Mouse (Mus musculus): Measurements from ENCODE around the gene Schip1. TPM values are rescaled to one million over a fixed set of nuclear protein-coding genes. Genes with fewer than 3 reads are reported as not detected.
A peak's percentile ranks its signal among the peaks of the same experiment; 100 is the strongest.

Schip1 gene
- total RNA-seq, 2 experiments from 2014 or later: 3.3 to 5.0 TPM

DNA sequence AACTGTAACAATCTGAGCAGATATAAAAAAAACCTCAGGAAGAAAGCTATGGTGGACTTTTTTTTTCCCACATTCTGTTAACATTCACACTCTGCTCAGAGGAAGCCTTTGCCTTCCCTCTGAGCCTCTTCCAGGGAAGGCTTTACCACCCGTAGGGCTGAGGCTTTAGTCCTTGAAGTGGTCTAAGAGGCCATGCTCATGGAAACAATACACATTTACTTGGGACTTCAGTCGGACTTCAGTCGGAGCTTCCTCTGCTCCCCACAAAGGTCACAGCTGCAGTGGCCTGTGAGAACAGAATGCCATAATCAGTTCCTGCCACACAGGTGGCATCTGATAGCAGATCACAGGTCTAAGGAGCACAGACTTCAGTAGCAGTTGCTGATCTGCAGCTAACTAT is 471.5 kb downstream of the Schip1 start:
- ATAC-seq (replicated peaks; ENCODE audit: poor library complexity): no peak

DNA sequence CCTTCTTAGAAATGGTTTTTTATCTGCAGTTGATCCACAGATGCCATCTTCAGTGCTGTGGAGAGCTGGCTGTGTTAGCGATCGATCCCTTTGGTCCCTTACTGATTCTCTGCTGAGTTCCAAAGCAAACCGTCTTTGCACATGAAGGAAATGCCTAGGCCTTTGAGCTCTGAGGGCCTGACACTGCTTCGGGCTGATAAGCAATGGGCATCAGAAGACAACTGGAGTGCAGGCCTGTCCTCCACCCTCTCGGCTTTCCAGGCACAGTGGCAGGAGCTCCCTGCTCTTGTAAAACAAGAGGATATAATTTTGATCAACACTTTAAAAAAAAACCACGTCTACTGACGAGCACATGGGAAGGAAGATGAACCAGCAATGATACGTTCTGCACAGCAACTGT is 477.1 kb downstream of the Schip1 start:
- ATAC-seq (replicated peaks; ENCODE audit: poor library complexity): no peak

DNA sequence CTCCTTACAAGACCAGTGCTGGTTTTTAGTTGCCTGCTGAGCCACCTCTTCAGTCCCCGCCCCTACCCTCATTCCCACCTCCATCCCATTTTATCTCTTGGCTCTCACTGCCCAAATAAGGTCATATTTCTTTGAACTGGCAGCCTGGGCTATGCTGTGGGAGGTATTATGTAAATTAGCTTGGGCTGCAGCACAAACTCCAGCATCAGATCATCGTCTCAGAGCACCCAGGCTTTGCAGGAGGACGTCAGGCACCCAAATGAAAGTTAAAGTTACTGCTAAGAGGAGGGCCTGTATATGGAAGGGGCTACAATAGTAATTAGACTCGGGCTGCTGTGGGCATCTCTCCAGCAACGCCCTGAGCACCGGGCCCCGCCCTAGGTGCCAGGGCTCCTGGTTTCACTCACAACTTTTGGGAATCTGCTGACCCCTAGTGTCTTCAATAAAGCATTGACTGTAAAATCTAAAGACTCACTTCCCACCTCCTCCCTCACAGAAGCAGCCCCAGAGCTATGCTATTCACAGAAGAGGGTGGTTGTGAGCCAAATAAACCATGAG is 478.4 kb downstream of the Schip1 start:
- peak; percentile 98 for ATAC-seq (replicated peaks; ENCODE audit: poor library complexity)

DNA sequence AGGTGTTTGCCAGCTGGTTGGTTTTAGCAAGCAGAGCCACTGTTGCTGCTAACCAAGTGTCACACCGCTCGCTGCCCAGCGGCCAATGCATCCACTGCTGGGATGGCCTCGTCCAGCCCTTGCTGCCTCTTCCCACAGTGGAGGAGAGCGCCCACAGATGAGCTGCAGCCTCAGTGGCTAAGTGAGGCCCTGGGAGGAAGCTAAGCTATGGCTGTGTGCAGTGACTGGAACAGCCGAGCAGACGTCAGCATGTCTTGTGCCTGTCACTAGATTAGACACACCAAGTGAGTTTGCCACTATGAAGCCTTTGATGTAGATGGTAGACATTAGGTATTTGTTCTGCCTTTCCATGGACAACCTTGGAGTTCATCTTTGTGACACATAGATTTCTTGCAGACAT is 480.2 kb downstream of the Schip1 start:
- no peak for ATAC-seq (replicated peaks; ENCODE audit: poor library complexity)

DNA sequence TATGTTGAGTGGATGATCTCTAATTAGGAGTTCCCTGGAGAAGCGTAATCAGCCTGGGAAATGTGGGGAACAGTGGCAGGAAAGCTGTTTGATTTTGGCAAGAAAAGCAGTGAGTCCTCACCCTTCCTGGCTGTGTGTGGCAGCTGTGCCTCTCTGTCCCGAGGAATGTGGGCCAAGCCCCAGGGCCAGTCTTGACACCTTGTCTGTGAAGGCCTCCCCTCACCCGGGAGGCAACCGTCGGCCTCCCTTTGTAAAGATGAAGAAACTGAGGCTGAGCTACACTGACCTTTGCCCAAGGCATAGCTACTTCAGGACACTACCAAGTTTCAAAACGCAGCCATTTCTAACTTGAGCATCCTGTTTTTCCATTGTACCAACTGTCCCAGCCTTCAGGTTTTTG is 481.3 kb downstream of the Schip1 start:
- no peak for ATAC-seq (replicated peaks; ENCODE audit: poor library complexity)

DNA sequence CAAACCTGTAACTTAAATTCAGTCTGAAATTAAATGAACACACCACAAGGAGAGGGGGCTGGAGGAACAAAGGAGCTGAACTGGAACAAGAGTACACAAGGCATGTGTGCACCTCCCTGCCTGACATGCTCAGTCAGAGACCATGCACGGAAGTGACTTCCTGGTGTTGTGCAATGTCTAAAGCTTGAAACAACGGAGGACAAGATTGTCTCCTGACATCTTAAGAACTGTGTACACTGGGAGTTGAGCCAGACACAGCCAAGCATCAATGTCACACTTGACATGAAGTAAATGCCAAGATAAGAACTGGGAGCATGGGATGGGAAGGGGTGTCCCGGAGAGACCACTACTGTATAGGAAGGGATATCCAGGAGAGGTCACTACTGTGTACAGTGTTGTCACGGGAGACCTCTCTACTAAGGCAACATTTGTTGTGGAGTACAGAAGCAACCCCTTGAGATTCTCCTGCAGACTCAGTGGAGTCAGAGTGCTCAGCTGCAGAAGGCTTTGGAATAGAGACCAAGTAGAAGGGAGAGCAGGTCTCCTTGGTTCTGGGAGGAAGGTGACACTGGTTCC is 490.6 kb downstream of the Schip1 start:
- ATAC-seq (replicated peaks; ENCODE audit: poor library complexity): peak; percentile 58

DNA sequence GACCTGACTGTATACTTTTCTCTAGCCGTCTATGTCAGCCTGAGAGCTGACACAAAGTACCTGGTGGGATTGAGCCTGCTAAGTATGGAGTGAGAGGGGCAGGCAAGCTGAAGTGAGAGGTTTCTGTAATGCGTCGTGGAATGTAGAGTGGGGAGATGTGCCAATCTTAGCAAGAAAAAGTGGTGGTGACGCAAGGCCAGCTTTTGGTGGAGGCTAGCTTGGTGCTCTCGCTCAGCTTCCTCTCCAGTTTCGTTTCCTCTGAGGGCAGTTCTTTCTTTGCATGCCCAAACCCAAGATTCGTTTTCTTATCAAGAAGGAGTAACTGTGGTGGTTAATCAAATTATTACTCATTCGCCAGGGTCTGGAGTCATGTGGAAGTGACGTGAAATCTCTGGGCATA is 492.3 kb downstream of the Schip1 start:
- peak; percentile 90 for ATAC-seq (replicated peaks; ENCODE audit: poor library complexity)

DNA sequence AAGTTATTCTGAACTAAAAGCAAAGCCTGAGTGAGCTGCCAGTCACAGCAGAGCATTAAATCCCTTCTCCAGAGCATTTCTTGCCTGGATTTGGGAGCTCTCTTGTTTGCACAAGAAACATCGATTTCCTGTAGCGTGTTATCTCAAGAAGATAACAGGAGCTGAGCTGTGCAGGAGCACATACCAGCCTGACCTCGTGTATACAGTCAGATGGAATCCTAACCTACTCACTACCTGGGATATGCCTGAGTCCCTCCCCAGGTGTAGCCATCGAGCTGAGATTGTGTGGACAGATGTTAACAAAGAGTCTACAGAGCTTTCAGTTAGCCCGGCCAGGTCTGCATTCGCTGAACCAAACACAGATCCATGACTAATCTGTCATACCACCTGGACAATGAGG is 494.1 kb downstream of the Schip1 start:
- ATAC-seq (replicated peaks; ENCODE audit: poor library complexity): no peak

DNA sequence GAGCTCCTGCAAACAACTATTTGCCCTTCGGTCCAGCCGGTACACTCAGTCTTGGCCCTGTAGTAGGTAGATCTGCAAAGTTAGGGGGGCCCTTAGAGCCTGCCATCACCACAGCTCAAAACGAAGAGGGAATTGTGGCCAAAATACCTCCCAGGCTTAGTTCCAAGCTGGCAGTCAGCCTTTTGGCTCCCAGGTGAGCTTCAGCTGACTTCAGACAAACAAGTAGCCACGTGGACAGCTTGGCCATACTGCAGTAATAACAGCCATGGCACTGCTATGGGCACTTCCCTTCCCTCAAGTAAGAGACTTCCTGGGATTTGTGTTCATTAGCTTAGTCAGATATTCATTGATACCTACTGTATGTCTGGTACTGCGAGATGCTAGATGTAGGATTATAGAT is 495.5 kb downstream of the Schip1 start:
- no peak for ATAC-seq (replicated peaks; ENCODE audit: poor library complexity)

DNA sequence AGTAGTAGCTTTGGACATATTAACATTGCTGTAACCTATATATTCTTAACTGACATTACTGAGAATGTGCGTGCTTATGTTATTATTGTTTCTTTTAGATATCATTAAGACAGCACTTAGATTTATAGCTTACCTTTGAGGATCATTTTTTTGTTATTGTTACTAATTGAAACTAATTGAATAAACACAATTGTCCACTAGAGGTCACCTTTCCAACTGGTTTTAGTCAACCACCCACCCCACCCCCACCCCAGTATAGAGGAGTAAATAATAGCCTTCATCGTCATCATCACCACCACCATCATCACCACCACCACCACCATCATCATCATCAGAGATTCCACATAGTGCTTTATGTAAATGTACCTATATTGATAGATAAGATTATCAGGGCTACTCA is 498.2 kb downstream of the Schip1 start:
- no peak for ATAC-seq (replicated peaks; ENCODE audit: poor library complexity)

DNA sequence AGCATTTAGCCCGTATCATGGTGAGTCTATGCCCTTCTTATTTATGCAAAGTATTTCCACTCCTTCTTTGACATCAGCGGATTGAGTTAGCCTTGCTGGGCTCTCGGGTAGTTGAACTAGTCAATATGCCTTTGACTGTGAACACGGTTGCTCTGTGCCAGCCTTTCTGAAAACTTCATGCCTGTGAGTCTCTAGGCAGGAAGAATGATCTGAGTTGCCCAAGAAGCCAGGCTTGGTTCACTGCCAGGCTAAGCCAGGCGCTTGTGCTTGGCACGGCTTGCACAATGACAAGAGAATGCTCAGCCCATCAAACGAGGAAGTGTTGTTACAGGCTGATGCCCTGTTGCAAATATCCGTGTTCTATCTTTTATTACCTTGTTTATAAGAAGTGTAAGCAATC is 499.3 kb downstream of the Schip1 start:
- ATAC-seq (replicated peaks; ENCODE audit: poor library complexity): peak; percentile 96

DNA sequence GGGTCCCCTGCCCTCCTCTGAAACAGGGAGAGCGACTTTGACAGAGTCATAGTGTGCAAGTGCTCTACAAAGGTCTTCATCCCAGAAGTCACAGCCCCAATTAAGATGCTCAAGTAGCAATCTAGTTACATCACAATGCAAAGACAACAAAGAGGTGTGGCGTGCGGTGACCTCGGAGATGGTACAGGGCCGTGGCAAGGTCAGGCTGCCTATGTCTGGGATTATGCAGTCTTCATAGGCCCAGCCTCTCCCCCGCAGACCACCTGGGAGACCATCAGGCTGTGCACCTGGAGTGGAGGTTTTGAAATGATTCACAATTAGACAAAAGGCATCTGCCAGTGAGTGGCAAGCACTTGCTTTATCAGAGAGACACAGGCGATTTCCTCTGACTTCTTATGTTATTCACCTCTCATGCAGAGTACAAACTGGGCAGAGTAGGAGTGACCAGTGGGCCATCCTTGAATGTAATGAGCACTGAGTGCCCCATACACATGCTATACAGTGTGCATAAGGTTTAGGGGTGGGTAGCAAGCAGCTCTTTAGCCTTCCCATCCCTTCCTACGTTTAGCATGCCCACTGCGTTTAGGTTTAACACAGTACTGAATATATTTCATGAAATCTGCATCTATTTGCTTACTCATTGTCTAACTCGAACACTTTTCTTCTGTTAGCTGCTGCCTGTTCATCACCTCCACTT is 500.5 kb downstream of the Schip1 start:
- ATAC-seq (replicated peaks; ENCODE audit: poor library complexity): no peak

DNA sequence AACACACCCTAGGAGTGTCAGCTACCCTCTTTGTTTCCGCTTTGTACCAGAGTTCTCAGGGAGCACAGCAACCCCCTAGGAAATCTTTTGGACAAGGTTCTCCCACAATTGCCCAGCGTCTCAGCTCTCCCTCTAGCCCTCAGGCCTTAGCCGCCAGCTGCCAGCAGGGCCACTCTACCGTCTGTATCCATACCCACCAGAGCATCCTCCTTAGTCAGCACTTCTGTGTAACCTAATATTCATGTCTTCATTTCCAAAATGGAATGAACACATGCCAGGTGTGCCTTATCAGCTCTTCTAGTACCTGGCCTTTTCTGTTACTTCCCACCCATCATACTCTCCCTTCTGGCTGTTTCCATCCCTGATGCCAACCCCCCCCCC is 501.1 kb downstream of the Schip1 start:
- no peak for ATAC-seq (replicated peaks; ENCODE audit: poor library complexity)

DNA sequence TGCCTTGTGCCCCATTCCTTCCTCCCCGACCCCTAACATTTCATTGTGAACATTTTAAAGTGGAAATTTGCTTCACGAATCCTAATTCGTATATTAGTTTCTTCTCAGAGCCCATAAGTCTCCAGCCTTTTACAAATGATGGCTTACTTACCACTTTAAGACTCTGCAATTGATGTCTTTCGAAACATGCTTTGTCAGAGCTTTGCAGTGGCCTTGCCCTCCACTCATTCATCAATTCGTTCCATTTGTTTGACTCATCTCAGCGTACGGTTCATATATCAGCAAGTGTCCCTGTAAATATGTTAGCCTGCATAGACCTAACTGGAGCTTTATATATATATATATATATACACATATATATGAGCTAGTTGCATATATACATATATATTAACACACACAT is 503.0 kb downstream of the Schip1 start:
- ATAC-seq (replicated peaks; ENCODE audit: poor library complexity): no peak

DNA sequence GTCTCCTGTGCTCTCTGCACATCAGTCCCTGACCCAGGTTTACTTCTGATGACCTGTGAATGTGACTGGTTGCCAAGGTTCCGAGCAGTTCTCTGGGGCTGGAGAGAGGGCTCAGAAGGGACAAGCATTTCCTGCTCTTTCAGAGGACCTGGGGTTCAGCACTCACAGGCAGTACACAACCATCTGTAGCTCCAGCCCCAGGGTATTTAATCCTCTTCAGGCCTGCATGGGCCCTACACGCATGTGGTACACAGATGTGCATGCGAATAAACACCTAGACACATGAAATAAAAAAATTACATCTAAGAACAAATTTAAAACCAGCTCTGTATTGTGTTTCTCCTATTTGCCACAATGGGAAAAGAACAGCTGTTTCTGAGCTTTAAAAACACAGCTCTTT is 503.5 kb downstream of the Schip1 start:
- ATAC-seq (replicated peaks; ENCODE audit: poor library complexity): no peak

DNA sequence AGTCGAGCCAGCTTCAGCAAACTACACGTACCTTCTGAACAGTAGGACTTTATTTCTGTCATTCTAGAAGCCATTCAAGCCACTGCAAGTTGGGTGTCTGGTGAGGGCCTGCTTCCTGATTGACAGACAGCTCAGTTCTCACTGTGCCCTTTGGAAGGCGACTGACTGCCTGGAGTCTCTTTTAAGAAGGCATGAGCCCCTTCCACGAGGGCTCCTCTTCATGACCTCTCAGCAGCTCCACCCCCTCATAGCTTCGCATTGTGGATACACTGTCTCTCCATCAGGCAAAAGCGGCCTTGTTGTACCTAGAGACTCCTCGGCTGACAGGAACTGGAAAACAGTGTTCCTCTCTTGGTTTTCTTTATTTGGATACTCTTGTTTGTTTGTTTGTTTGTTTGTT is 504.1 kb downstream of the Schip1 start:
- no peak for ATAC-seq (replicated peaks; ENCODE audit: poor library complexity)

DNA sequence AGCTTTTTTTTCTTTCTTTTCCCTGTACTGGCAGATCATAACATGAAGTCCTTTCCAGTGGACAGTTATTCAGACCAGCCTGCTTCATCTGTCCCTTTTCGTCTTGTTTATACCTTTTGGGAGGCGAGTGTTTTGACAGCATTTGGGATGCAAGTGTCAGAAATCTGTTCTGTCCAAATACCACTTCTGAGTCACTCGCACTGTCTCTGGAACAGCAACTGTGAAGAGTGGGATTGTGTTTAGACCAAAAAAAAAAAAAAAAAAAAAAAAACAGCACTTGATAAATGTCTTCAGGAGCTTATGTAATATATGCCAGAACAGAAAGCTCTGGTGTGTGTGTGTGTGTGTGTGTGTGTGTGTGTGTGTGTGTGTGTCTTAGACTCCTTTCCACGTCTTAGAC is 505.7 kb downstream of the Schip1 start:
- no peak for ATAC-seq (replicated peaks; ENCODE audit: poor library complexity)

DNA sequence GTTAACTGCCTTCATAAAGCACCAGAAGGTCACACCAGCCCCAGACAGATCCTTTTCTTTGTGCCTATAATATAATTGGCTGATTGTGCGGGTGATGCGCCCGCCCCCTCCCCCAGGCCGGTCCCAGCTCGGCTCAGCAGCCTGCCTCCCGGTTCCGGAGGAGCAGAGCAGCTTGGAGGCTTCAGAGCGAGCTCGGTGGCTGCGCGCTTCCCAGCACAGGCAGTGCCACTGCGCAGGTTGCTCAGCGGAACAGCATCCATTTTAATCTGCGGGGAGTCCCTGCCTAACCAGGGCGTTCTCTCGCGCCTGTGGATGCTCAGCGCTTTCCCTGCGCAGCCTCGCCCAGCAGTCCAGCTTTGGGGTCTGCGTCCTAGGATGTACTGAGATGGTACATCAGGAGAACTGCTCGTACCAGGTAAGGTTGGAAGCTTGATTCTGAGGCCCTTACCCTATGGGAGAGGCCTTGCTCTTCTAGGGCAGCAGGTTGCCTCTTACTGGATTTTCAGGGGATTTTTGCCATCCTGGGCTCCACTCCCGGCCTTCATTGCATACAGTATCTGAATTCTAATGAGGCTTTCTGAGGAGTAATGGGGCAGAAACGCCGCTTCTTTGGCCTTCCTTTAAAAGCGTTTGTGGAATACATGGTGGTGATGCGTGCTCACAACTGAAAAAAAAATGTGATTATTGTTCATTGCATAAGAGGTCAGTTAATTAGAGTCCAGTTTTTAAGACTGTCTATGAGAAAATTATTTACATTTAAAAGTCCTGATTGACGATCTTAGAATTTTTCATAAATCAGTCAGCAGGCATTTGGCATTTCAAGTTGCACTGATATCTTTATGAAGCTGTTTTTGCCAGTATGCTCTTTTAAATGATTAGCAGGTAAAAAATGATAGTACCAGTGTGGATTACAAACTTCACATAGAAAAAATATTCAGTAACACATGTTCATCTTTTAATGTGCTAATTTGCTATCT is 507.9 kb downstream of the Schip1 start:
- ATAC-seq (replicated peaks; ENCODE audit: poor library complexity): peak; percentile 55; the same call in 1 of the 2 replicates

DNA sequence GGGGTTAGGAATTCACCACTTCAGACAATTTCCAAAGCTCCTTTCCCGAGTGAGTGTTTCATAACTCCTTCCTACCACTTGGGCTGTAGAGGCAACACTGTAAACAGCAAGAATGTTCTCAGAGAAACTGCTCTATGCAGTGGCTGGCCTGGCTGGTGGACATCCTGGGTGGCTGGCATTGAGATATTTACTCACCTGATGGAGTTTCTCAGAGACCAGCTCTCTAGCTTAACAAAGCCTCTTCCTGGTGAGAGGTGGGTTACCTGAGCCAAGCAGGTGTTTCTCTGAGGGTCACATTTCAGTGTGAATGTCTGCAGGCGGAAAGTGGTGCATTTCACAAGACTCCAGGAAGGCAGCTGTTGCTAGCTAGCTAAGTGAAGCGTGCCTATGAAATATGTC is 508.6 kb downstream of the Schip1 start:
- no peak for ATAC-seq (replicated peaks; ENCODE audit: poor library complexity)

DNA sequence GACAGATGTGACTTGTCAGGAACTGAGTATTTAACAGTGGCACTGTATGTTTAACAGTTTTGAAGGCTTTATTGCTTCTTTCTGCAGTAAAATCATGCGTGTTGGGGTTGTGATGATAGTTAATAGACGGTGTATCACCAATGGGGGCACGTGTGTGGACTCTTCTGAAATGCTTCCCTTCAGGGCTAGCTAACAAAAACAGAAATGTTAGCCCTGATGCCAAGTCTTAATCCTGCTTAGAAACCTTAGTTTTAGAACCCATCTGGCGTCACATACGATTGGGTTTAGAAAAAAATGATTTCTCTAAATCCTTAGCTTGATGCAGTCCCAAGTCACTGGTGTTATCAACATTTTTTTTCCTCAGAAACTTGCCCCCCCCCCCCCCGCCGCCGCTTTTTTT is 509.5 kb downstream of the Schip1 start:
- no peak for ATAC-seq (replicated peaks; ENCODE audit: poor library complexity)

DNA sequence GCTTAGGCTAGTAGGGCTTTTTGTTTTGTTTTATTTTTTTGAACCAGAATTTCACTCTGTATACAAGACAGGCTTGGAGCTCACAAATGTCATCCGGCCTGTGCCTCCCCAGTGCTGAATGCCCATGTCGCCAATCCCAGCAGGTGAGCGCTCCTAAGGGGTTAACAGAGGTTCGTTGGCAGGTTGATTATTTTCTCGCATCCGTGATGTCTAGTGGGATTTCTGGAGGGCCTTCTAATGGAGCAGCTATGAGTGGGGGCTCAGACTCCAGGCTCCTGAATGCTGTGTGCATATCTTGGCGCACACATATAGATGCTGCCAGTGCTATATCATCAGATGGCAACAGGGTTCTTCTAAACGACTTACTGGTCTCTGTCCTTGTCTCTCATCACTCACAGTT is 510.0 kb downstream of the Schip1 start:
- ATAC-seq (replicated peaks; ENCODE audit: poor library complexity): no peak

Data from megakaryocyte progenitor cell, adult 5-6 weeks (primary cell).